Mouse (Mus musculus): Measurements from ENCODE around the gene Nploc4. TPM values are rescaled to one million over a fixed set of nuclear protein-coding genes. Genes with fewer than 3 reads are reported as not detected.

Gene Nploc4
- total RNA-seq (2015; ENCODE audit: low replicate concordance) = 16.1 and 17.6 TPM in 2 replicates
- 24.6 and 31.8 TPM in 2 replicates for total RNA-seq (2017; ENCODE audit: low replicate concordance)

- ATAC-seq (replicated peaks; ENCODE audit: low FRiP score, poor library complexity, severe bottlenecking) = peak; percentile 91
Measured at GRCm38 (mm10) chr11:120437152-120437856, at the start of gene Nploc4. Gene Nploc4 (minus strand): TSS chr11:120437708.

- no peak for ATAC-seq (replicated peaks; ENCODE audit: low FRiP score, poor library complexity, severe bottlenecking)
Measured at GRCm38 (mm10) chr11:120485251-120485650, 47.7 kb upstream of the Nploc4 start.

GRCm38 (mm10) chr11:120484265-120484981, 46.9 kb upstream of the Nploc4 start, which contains the start of gene Mrpl12:
Gene Mrpl12 (plus strand): TSS chr11:120484613.
- ATAC-seq (replicated peaks; ENCODE audit: low FRiP score, poor library complexity, severe bottlenecking) = peak; percentile 83

- no peak for ATAC-seq (replicated peaks; ENCODE audit: low FRiP score, poor library complexity, severe bottlenecking)
Measured at GRCm38 (mm10) chr11:120483448-120483934, 46.0 kb upstream of the Nploc4 start.

GRCm38 (mm10) chr11:120472052-120472451, 34.5 kb upstream of the Nploc4 start:
- no peak for ATAC-seq (replicated peaks; ENCODE audit: low FRiP score, poor library complexity, severe bottlenecking)

- ATAC-seq (replicated peaks; ENCODE audit: low FRiP score, poor library complexity, severe bottlenecking) = no peak
Measured at GRCm38 (mm10) chr11:120467736-120468092, 30.2 kb upstream of the Nploc4 start.

GRCm38 (mm10) chr11:120467051-120467735, 29.7 kb upstream of the Nploc4 start, which contains the start of gene Arl16:
Gene Arl16 (minus strand): TSS chr11:120467607.
- ATAC-seq (replicated peaks; ENCODE audit: low FRiP score, poor library complexity, severe bottlenecking) = peak; percentile 95

- no peak for ATAC-seq (replicated peaks; ENCODE audit: low FRiP score, poor library complexity, severe bottlenecking)
Measured at GRCm38 (mm10) chr11:120465521-120465920, 28.0 kb upstream of the Nploc4 start.

- no peak for ATAC-seq (replicated peaks; ENCODE audit: low FRiP score, poor library complexity, severe bottlenecking)
Measured at GRCm38 (mm10) chr11:120464365-120464764, 26.9 kb upstream of the Nploc4 start.

GRCm38 (mm10) chr11:120463536-120463935, 26.0 kb upstream of the Nploc4 start:
- no peak for ATAC-seq (replicated peaks; ENCODE audit: low FRiP score, poor library complexity, severe bottlenecking)

GRCm38 (mm10) chr11:120458847-120459597, 21.5 kb upstream of the Nploc4 start:
- no peak for ATAC-seq (replicated peaks; ENCODE audit: low FRiP score, poor library complexity, severe bottlenecking)

GRCm38 (mm10) chr11:120457772-120458751, 20.6 kb upstream of the Nploc4 start, which contains the start of the genes Oxld1 and Ccdc137:
Gene Oxld1 (minus strand): TSS chr11:120458068.
Gene Ccdc137 (plus strand): TSS chr11:120458115.
- peak; percentile 72 for ATAC-seq (replicated peaks; ENCODE audit: low FRiP score, poor library complexity, severe bottlenecking)

- ATAC-seq (replicated peaks; ENCODE audit: low FRiP score, poor library complexity, severe bottlenecking) = peak; percentile 21
Measured at GRCm38 (mm10) chr11:120457370-120457769, 19.9 kb upstream of the Nploc4 start.

GRCm38 (mm10) chr11:120455413-120455812, 17.9 kb upstream of the Nploc4 start:
- peak; percentile 36 for ATAC-seq (replicated peaks; ENCODE audit: low FRiP score, poor library complexity, severe bottlenecking)

- ATAC-seq (replicated peaks; ENCODE audit: low FRiP score, poor library complexity, severe bottlenecking) = no peak
Measured at GRCm38 (mm10) chr11:120454965-120455364, 17.5 kb upstream of the Nploc4 start.

GRCm38 (mm10) chr11:120453306-120453705, 15.8 kb upstream of the Nploc4 start, which contains the start of gene Pde6g:
Gene Pde6g (minus strand): TSS chr11:120453500.
- no peak for ATAC-seq (replicated peaks; ENCODE audit: low FRiP score, poor library complexity, severe bottlenecking)

- no peak for ATAC-seq (replicated peaks; ENCODE audit: low FRiP score, poor library complexity, severe bottlenecking)
Measured at GRCm38 (mm10) chr11:120452246-120452645, 14.7 kb upstream of the Nploc4 start.

- no peak for ATAC-seq (replicated peaks; ENCODE audit: low FRiP score, poor library complexity, severe bottlenecking)
Measured at GRCm38 (mm10) chr11:120447179-120447578, 9.7 kb upstream of the Nploc4 start.
